Mouse (Mus musculus) liver, embryonic 13.5 days (tissue): ENCODE data around the gene Mmrn1. TPM values are rescaled to one million over a fixed set of nuclear protein-coding genes. Genes with fewer than 3 reads are reported as not detected.

ENCODE experiments used
- ATAC-seq: fragments of 200-750 bp; cut with Nextera tagmentation; 2 replicates; pipeline ENCODE4 v1.8.0; 2017; ENCODE audit warnings: low read depth, mild to moderate bottlenecking, moderate number of reproducible peaks, moderate library complexity
- DNase-seq: peaks from one replicate; pipeline ENCODE4 v3.0.0; 2022
- H3K27ac ChIP-seq: fragments of 300-500 bp; sonication (generic); 2 replicates; pipeline ENCODE4 v1.5.1; 2015; ENCODE audit warnings: moderate library complexity, mild to moderate bottlenecking, inconsistent platforms
- H3K27me3 ChIP-seq: fragments of 300-500 bp; sonication (generic); 2 replicates; pipeline ENCODE4 v1.6.1; 2015; ENCODE audit warnings: mild to moderate bottlenecking, inconsistent platforms
- H3K36me3 ChIP-seq: fragments of 300-500 bp; sonication (generic); 2 replicates; pipeline ENCODE4 v1.6.1; 2015; ENCODE audit warnings: mild to moderate bottlenecking, inconsistent platforms
- H3K4me1 ChIP-seq: fragments of 300-500 bp; sonication (generic); replicated peaks from 2 replicates; pipeline ENCODE4 v1.6.1; 2015; ENCODE audit warnings: inconsistent platforms
- H3K4me2 ChIP-seq: fragments of 300-500 bp; sonication (generic); 2 replicates; pipeline ENCODE4 v1.6.1; 2015; ENCODE audit warnings: inconsistent platforms, mild to moderate bottlenecking, moderate library complexity
- H3K4me3 ChIP-seq: fragments of 300-500 bp; sonication (generic); replicated peaks from 2 replicates; pipeline ENCODE4 v1.5.1; 2015; ENCODE audit warnings: mild to moderate bottlenecking, inconsistent platforms
- H3K9ac ChIP-seq: fragments of 300-500 bp; sonication (generic); 2 replicates; pipeline ENCODE4 v1.6.1; 2015; ENCODE audit warnings: mild to moderate bottlenecking, inconsistent platforms
- H3K9me3 ChIP-seq: fragments of 300-500 bp; sonication (generic); replicated peaks from 2 replicates; pipeline ENCODE4 v1.6.1; 2016; ENCODE audit warnings: inconsistent platforms
- WGBS: fragments of 180-500 bp; shearing (Covaris S2); methylation state at CpG from one replicate; pipeline ENCODE4 v1.1.7; 2015; ENCODE audit not compliant: insufficient replicate concordance; 5-methylcytosine and 5-hydroxymethylcytosine counted together
- polyA plus RNA-seq: library from polyadenylated mRNA; unstranded; fragments of >200 nt; fragmentation: Nextera tagmentation; extraction: Ambion mirVana; gene quantifications from 2 replicates; pipeline ENCODE4 v1.2.1, GENCODE M21; 2015

The Mmrn1 gene
- polyA plus RNA-seq, 1 experiment from 2014 or later, result 6.1 TPM

DNA sequence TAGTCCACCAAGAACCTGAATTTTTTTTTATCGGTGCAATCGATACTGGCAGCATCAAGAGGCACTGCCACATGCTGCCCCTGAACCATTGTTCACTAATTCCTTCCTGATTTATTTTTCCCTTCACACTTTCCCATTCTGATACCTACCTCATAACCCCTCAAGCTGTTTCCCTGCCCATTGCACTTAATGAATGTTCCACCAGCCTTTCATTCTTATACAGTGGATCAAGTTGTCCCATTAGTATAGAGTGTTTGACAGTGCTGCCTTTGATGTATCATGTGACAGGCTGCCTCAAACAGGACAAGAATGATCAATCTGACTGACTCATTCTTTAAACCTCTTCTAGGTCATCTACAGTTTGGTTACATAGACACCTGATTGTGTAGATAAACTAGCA, 37.9 kb downstream of the Mmrn1 start:
- ATAC-seq (no peak), DNase-seq (no peak)
- no peaks in the 10 kb centered on the region for H3K27me3 ChIP-seq
- H3K9ac ChIP-seq, result no peak overlapping the region
- 73% methylated on average over 2 of the region's 2 CpGs for WGBS
- H3K4me3 ChIP-seq, result no peak overlapping the region
- H3K9me3 ChIP-seq, result no peaks in the 10 kb centered on the region
- no peak overlapping the region for H3K27ac ChIP-seq
- H3K4me1 ChIP-seq, result no peaks in the 10 kb centered on the region
- H3K36me3 ChIP-seq, result no peaks in the 10 kb centered on the region
- H3K4me2 ChIP-seq, result no peak overlapping the region

DNA sequence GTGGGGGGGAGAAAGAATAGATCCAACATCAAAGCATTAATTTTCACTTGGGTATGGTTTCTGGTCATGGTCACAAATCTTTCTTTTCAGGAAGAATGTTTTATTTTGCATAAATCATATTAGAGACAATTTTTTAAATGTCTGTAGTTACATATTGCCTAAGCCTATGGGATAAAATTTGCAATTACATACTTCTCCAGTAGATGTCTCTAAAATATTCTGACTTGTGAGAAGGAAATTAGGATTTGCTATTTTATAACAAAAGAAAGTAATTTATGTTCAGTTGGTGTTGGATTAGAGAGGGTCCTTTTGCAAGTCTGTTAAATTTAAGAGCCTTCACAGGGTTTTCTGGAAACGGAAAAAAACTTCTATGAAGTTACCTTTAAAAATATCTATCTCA, 39.0 kb downstream of the Mmrn1 start:
- ATAC-seq, result no peak

GRCm38 (mm10) chr6:60966931-60967330, 42.2 kb downstream of the Mmrn1 start:
- no peaks in the 10 kb centered on the region for H3K36me3 ChIP-seq
- no peak overlapping the region for H3K4me3 ChIP-seq
- ATAC-seq (no peak), DNase-seq (no peak)
- H3K9me3 ChIP-seq, result no peaks in the 10 kb centered on the region
- WGBS, result 66% methylated on average over 4 of the region's 4 CpGs
- no peak overlapping the region for H3K4me2 ChIP-seq
- no peaks in the 10 kb centered on the region for H3K27me3 ChIP-seq
- no peak overlapping the region for H3K27ac ChIP-seq
- H3K4me1 ChIP-seq, result no peaks in the 10 kb centered on the region
- no peak overlapping the region for H3K9ac ChIP-seq

More for the DNA sequence above, 39.0 kb downstream of the Mmrn1 start:
- Histone ChIP-seq H3K36me3 (no peaks in the 10 kb centered on the region), H3K4me3 (no peak overlapping the region), H3K9ac (no peak overlapping the region), H3K27ac (no peak overlapping the region), H3K4me1 (no peaks in the 10 kb centered on the region), H3K9me3 (no peaks in the 10 kb centered on the region), H3K27me3 (no peaks in the 10 kb centered on the region), H3K4me2 (no peak overlapping the region)
- DNase-seq, result no peak
- 36% methylated on average over 1 of the region's 1 CpGs for WGBS

- no peaks in the 10 kb centered on the region for H3K4me1 ChIP-seq
- H3K9me3 ChIP-seq, result no peaks in the 10 kb centered on the region
- no peak overlapping the region for H3K4me3 ChIP-seq
- no peak overlapping the region for H3K27ac ChIP-seq
- H3K36me3 ChIP-seq, result no peaks in the 10 kb centered on the region
- 64% methylated on average over 6 of the region's 6 CpGs for WGBS
- ATAC-seq, result no peak
- no peak overlapping the region for H3K4me2 ChIP-seq
- no peak for DNase-seq
- H3K27me3 ChIP-seq, result no peaks in the 10 kb centered on the region
- no peak overlapping the region for H3K9ac ChIP-seq
Observed at GRCm38 (mm10) chr6:60969407-60969806, 44.6 kb downstream of the Mmrn1 start.

GRCm38 (mm10) chr6:60970811-60971210, 46.0 kb downstream of the Mmrn1 start:
- Histone ChIP-seq H3K4me1 (no peaks in the 10 kb centered on the region), H3K9me3 (no peaks in the 10 kb centered on the region), H3K4me3 (no peak overlapping the region), H3K27me3 (no peaks in the 10 kb centered on the region), H3K36me3 (no peaks in the 10 kb centered on the region), H3K4me2 (no peak overlapping the region), H3K27ac (no peak overlapping the region), H3K9ac (no peak overlapping the region)
- 64% methylated on average over 2 of the region's 2 CpGs for WGBS
- ATAC-seq, result no peak
- no peak for DNase-seq

GRCm38 (mm10) chr6:60978610-60979009, 53.8 kb downstream of the Mmrn1 start:
- no peaks in the 10 kb centered on the region for H3K9me3 ChIP-seq
- H3K27ac ChIP-seq, result no peak overlapping the region
- no peaks in the 10 kb centered on the region for H3K27me3 ChIP-seq
- H3K9ac ChIP-seq, result no peak overlapping the region
- no peak overlapping the region for H3K4me3 ChIP-seq
- no peaks in the 10 kb centered on the region for H3K4me1 ChIP-seq
- no peak for ATAC-seq
- H3K36me3 ChIP-seq, result no peaks in the 10 kb centered on the region
- 64% methylated on average over 1 of the region's 1 CpGs for WGBS
- no peak for DNase-seq
- H3K4me2 ChIP-seq, result no peak overlapping the region

- no peak overlapping the region for H3K4me3 ChIP-seq
- H3K9ac ChIP-seq, result no peak overlapping the region
- H3K27me3 ChIP-seq, result no peaks in the 10 kb centered on the region
- no peaks in the 10 kb centered on the region for H3K9me3 ChIP-seq
- no peaks in the 10 kb centered on the region for H3K36me3 ChIP-seq
- H3K27ac ChIP-seq, result no peak overlapping the region
- ATAC-seq, result no peak
- H3K4me1 ChIP-seq, result no peaks in the 10 kb centered on the region
- WGBS, result 60% methylated on average over 2 of the region's 2 CpGs
- H3K4me2 ChIP-seq, result no peak overlapping the region
- no peak for DNase-seq
Observed at GRCm38 (mm10) chr6:60979039-60979438, 54.3 kb downstream of the Mmrn1 start.

DNA sequence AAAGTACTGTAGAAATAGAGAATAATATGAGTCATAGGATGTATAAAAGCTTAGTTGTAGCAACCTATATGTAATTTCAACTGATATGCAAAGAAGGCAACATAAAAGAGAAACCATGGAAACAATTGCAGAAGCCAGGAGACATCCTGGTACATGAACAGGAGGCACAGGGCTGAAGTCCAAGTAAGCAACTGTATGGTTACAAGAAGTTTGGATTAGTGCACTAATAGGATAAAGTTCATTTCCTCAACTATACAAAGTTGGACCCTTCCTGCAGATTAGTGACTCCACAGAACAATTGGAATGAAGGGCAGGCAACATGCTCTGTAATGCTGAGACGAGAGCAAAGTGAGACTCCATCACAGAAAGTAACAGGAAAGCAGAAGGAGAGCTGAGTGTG, 59.6 kb downstream of the Mmrn1 start:
- no peaks in the 10 kb centered on the region for H3K27me3 ChIP-seq
- ATAC-seq (no peak), DNase-seq (no peak)
- 45% methylated on average over 1 of the region's 1 CpGs for WGBS
- no peak overlapping the region for H3K9ac ChIP-seq
- no peak overlapping the region for H3K4me2 ChIP-seq
- H3K36me3 ChIP-seq, result no peaks in the 10 kb centered on the region
- H3K4me3 ChIP-seq, result no peak overlapping the region
- H3K27ac ChIP-seq, result no peak overlapping the region
- no peaks in the 10 kb centered on the region for H3K4me1 ChIP-seq
- H3K9me3 ChIP-seq, result no peaks in the 10 kb centered on the region

GRCm38 (mm10) chr6:60985919-60986318, 61.1 kb downstream of the Mmrn1 start:
- DNase-seq (no peak), ATAC-seq (no peak)
- Histone ChIP-seq H3K9me3 (no peaks in the 10 kb centered on the region), H3K4me1 (no peaks in the 10 kb centered on the region), H3K36me3 (no peaks in the 10 kb centered on the region), H3K4me2 (no peak overlapping the region), H3K27ac (no peak overlapping the region), H3K27me3 (no peaks in the 10 kb centered on the region), H3K4me3 (no peak overlapping the region), H3K9ac (no peak overlapping the region)
- WGBS, result 30% methylated on average over 2 of the region's 2 CpGs

- Histone ChIP-seq H3K4me3 (no peak overlapping the region), H3K4me1 (no peaks in the 10 kb centered on the region), H3K9me3 (no peaks in the 10 kb centered on the region), H3K27ac (no peak overlapping the region), H3K9ac (no peak overlapping the region), H3K4me2 (no peak overlapping the region), H3K36me3 (no peaks in the 10 kb centered on the region), H3K27me3 (no peaks in the 10 kb centered on the region)
- ATAC-seq (no peak), DNase-seq (no peak)
- WGBS, result 79% methylated on average over 11 of the region's 11 CpGs
Observed at GRCm38 (mm10) chr6:60986914-60987313, 62.1 kb downstream of the Mmrn1 start.

- Histone ChIP-seq H3K36me3 (no peaks in the 10 kb centered on the region), H3K4me2 (no peak overlapping the region), H3K27ac (no peak overlapping the region), H3K9ac (no peak overlapping the region), H3K9me3 (no peaks in the 10 kb centered on the region), H3K27me3 (no peaks in the 10 kb centered on the region), H3K4me3 (no peak overlapping the region), H3K4me1 (no peaks in the 10 kb centered on the region)
- no peak for DNase-seq
- no peak for ATAC-seq
- 42% methylated on average over 3 of the region's 3 CpGs for WGBS
Observed at GRCm38 (mm10) chr6:60987804-60988203, 63.0 kb downstream of the Mmrn1 start.

DNA sequence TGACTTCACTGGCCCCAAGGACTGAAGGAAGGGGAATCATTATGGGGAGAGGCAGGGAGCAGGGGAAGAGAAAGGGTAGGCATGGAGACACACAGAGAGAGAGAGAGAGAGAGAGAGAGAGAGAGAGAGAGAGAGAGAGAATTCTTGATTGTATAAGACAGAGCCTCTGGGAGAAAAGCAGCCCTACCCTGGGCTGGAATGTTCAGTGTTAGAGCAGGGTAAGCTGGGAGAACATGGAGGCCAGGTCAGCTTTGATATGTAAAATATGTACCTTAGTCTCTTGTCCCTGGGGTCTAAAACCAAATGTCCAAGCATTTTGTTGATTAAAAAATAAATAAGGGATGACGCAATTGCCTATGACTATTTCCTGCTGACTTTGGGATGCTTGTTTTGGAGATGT, 67.6 kb downstream of the Mmrn1 start:
- no peak overlapping the region for H3K27ac ChIP-seq
- H3K9me3 ChIP-seq, result no peaks in the 10 kb centered on the region
- 84% methylated on average over 1 of the region's 1 CpGs for WGBS
- H3K27me3 ChIP-seq, result no peaks in the 10 kb centered on the region
- no peak overlapping the region for H3K4me2 ChIP-seq
- no peaks in the 10 kb centered on the region for H3K4me1 ChIP-seq
- H3K36me3 ChIP-seq, result no peaks in the 10 kb centered on the region
- DNase-seq, result no peak
- ATAC-seq, result no peak
- no peak overlapping the region for H3K4me3 ChIP-seq
- H3K9ac ChIP-seq, result no peak overlapping the region
